Mouse (Mus musculus) heart, adult 11 months (tissue): ENCODE measurements around the gene Hbp1.

Experiments used
- DNase-seq: peaks from one replicate; pipeline ENCODE4 v3.0.0; 2022

The Hbp1 gene

GRCm38 (mm10) chr12:31905696-31906551, 44.4 kb downstream of the Hbp1 start:
- DNase-seq: peak; percentile 84

GRCm38 (mm10) chr12:31900391-31900914, 49.9 kb downstream of the Hbp1 start:
- DNase-seq: peak; percentile 90

- no peak for DNase-seq
Observed at GRCm38 (mm10) chr12:31897456-31897855, 52.9 kb downstream of the Hbp1 start.

GRCm38 (mm10) chr12:31896986-31897385, 53.3 kb downstream of the Hbp1 start:
- DNase-seq: no peak

GRCm38 (mm10) chr12:31896295-31896694, 54.0 kb downstream of the Hbp1 start:
- DNase-seq: no peak

GRCm38 (mm10) chr12:31895888-31896287, 54.4 kb downstream of the Hbp1 start:
- DNase-seq: no peak

GRCm38 (mm10) chr12:31895095-31895734, 55.1 kb downstream of the Hbp1 start:
- no peak for DNase-seq

GRCm38 (mm10) chr12:31892771-31893170, 57.6 kb downstream of the Hbp1 start:
- no peak for DNase-seq

GRCm38 (mm10) chr12:31892079-31892478, 58.3 kb downstream of the Hbp1 start:
- no peak for DNase-seq

GRCm38 (mm10) chr12:31890685-31891084, 59.6 kb downstream of the Hbp1 start:
- DNase-seq: no peak

GRCm38 (mm10) chr12:31885844-31886606, 64.3 kb downstream of the Hbp1 start:
- no peak for DNase-seq

- no peak for DNase-seq
Observed at GRCm38 (mm10) chr12:31885084-31885483, 65.3 kb downstream of the Hbp1 start.

GRCm38 (mm10) chr12:31884365-31884764, 66.0 kb downstream of the Hbp1 start:
- DNase-seq: no peak

- no peak for DNase-seq
Observed at GRCm38 (mm10) chr12:31882736-31883135, 67.6 kb downstream of the Hbp1 start.

GRCm38 (mm10) chr12:31876775-31877174, 73.6 kb downstream of the Hbp1 start:
- DNase-seq: no peak
